Mouse (Mus musculus) R1 (cell line): ENCODE data around the gene Asic2.

Source experiments
- DNase-seq: peaks from one replicate; pipeline ENCODE4 v3.0.0-alpha.2; 2018; ENCODE audit warnings: low read depth, low spot score

Gene Asic2

GRCm38 (mm10) chr11:81611948-81612797, 356.1 kb downstream of the Asic2 start:
- DNase-seq: peak; percentile 77

- no peak for DNase-seq
Observed at GRCm38 (mm10) chr11:81610506-81610905, 357.8 kb downstream of the Asic2 start.

DNA sequence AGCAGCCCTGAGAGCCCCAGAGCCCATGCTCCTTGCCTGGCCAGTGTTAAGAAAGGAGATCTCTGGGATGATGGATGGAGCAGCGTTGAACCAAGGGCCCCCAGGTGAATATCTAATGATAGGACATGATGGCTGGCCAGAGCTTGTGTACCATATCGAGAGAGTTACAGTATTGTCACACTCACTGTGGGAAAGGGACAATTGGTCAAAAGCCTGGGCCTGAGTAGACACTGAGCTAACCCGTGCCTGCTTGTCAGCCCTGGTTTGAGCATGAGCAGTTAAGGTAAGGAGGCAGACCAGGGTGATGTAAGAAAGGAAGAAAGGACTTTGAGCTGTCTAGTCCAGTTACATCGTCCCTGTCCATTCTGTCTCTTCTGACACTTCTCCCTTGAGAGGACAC, 365.3 kb downstream of the Asic2 start:
- DNase-seq: no peak

DNA sequence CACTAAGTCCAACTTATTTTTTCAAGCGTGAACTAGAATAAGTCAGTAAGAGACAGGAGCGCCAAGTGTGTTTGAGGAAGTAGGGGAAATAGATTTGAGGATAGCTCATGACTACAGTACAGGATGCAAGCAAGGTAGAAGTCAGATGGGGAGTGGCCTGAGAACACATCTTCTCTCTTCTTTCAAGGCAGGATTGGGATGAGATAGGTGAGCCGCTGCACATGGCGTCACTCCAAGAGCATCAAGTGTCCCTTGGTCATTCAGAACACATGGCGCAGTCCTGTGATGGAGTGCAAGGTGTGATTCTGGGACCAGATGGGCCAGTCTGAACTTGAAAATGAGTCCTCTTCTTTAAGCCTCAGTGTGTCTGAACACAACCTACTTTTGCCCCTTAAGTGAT, 366.5 kb downstream of the Asic2 start:
- DNase-seq: no peak

GRCm38 (mm10) chr11:81597601-81598000, 370.7 kb downstream of the Asic2 start:
- DNase-seq: no peak

GRCm38 (mm10) chr11:81595235-81595634, 373.0 kb downstream of the Asic2 start:
- DNase-seq: no peak

DNA sequence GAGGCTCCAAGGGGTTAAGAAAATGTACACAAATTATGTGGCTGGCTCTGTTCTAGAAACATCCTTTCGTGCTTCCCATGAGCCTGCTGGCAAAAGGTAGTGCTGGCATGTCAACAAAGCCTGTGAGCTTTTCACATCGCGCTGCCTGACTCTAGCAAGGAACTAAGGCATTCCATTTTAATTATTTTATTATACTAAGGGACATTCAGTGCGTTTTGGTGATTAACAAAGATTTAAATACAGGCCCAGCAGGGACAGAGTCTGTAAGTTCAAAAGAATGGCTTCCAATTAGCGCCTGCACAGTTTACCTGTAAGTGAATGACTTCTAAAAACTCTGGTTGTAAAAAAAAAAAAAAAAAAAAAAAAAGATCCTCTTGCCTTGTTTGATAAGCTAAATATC, 375.5 kb downstream of the Asic2 start:
- no peak for DNase-seq

GRCm38 (mm10) chr11:81590911-81591310, 377.3 kb downstream of the Asic2 start:
- DNase-seq: peak; percentile 26

- peak; percentile 70 for DNase-seq
Observed at GRCm38 (mm10) chr11:81588630-81589029, 379.6 kb downstream of the Asic2 start.

- DNase-seq: no peak
Observed at GRCm38 (mm10) chr11:81587942-81588341, 380.3 kb downstream of the Asic2 start.

DNA sequence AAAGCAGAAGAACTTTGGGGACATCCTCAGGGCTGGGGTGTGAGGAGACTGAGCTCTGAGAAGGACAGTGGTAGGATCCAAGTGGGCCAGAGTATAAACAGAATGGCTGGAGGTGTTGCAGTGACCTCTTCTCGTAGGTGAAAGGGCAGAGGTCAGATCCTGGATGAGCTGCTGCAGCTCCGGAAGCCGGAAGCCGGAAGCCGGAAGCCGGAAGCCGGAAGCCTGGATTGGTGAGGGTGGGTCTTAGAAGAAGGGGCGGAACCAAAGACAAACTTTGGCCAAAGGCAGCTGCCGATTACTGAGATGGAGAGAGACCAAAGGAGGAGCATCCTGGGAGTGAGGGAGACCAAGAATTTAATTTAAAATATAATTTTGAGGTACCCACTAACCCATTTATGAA, 381.1 kb downstream of the Asic2 start:
- DNase-seq: peak; percentile 66

- DNase-seq: no peak
Observed at GRCm38 (mm10) chr11:81584506-81584905, 383.8 kb downstream of the Asic2 start.

DNA sequence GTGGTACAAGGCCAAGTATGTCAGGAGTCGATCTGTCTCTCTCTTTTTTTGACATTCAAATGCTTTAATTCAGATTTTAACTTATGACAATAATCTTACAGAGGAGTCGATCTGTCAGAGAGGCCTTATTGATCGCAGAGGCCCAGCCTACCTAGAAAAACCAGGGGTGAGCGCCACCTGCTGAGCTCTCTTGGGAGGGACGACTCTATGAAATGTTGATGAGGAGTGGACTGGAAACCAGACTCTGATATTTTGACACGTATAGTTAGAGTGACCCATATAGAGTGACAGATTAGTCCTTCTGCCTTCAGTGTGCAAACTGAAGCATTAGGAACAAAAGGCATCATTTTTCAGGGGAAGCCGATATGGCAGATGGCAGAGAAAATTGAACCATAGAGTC, 385.1 kb downstream of the Asic2 start:
- peak; percentile 22 for DNase-seq

DNA sequence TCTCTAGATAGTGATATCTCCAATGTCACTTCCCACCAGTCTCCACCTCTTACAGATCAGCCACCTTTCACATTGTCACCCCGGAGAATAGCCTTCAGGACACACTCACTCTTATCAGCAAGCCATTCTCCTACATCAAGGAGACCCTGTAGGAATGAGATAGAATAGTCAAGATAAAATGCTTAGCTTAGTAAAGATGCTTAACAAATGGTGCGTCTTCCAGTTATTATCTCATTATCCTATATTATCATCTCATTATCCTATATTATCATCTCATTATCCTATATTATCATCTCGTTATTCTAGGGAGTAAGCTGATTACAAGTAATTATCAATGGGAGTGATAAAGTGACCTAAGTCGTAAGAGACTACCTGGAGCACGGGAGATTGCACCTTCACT, 386.1 kb downstream of the Asic2 start:
- no peak for DNase-seq

DNA sequence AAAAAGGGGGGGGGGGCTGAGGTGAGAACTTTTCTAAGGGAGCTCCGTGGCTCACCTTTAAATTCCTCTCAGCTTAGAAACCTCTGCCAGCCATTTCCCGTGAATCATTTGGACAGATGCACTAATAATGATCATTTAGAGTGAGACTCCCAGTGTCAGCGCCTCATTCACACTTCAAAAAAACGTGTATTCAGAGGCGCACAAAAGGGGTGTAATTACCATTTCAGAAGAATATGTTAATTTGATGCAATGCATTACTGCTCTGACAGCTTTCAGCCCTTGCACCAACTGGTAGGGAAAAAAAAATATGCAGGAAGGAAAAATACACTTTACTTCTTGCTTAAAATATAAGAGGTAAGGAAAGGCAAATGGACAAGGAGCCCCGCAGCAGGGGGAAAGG, 388.5 kb downstream of the Asic2 start:
- no peak for DNase-seq

DNA sequence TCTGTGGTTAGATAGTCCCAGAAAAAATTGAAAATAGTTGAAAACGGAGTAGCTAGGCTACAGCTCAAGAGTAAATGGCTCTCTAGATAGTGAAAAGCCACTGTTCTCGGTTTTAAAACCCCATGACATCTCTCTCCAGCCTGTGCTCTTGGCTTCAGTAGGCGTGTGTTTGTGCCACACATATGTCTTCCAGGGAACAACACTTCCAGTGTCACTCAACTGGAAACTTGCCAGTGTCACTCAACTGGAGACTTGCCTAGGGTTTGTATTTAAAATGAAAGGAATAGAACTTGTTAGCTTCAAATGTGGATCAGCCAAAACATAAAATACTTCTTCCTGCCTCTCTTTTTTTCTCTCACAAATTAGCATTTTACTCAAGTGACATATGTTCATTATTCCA, 397.9 kb downstream of the Asic2 start:
- DNase-seq: no peak

DNA sequence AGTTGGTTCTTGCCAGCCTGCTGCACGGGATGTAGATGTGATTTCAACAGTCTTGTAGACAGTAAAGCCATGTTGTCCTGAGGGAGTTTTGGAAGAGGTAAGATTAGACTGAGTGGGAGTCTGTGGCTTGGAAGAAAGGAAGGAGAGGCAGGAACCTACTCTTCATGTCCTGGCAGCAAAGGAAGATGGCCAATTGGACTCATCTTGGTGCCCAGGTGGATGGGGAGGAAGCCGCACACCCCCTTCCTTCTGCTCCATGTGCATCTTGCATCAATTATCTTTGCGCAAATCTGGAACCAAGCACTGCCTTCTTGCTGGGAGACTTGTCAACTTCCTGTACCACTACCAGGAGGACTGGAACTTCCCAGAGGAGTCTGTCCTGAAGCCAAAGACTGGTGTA, 403.4 kb downstream of the Asic2 start:
- no peak for DNase-seq

DNA sequence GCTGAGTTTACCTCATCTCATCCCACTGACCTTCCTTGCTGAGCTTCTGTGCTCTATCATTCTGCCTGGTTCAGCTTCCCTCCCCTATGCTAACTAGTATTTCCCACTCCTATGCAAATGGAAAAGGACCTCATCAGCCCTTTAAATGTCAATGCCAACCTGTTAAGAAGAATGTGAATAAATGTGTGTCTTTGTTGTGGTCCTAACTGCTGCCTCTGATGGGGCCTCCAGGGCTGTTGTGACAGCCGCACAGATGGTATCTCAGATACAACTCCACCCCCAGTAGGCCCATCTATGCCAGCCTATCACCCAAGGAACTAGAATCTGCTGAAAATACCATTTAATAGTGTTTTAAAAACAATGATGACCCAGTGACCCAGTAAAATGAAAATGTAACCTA, 407.9 kb downstream of the Asic2 start:
- DNase-seq: no peak

GRCm38 (mm10) chr11:81543189-81543588, 425.1 kb downstream of the Asic2 start:
- no peak for DNase-seq

- DNase-seq: no peak
Observed at GRCm38 (mm10) chr11:81535121-81535717, 433.0 kb downstream of the Asic2 start.

GRCm38 (mm10) chr11:81534686-81535085, 433.6 kb downstream of the Asic2 start:
- DNase-seq: peak; percentile 56

GRCm38 (mm10) chr11:81531906-81532305, 436.4 kb downstream of the Asic2 start:
- peak; percentile 77 for DNase-seq

- DNase-seq: no peak
Observed at GRCm38 (mm10) chr11:81522927-81523326, 445.3 kb downstream of the Asic2 start.
